Mouse (Mus musculus): Measurements from ENCODE around the gene Gm10945. TPM values are rescaled to one million over a fixed set of nuclear protein-coding genes. Genes with fewer than 3 reads are reported as not detected.

Gene Gm10945
- not detected in 2 replicates for polyA plus RNA-seq (2012; rRNA removed)

DNA sequence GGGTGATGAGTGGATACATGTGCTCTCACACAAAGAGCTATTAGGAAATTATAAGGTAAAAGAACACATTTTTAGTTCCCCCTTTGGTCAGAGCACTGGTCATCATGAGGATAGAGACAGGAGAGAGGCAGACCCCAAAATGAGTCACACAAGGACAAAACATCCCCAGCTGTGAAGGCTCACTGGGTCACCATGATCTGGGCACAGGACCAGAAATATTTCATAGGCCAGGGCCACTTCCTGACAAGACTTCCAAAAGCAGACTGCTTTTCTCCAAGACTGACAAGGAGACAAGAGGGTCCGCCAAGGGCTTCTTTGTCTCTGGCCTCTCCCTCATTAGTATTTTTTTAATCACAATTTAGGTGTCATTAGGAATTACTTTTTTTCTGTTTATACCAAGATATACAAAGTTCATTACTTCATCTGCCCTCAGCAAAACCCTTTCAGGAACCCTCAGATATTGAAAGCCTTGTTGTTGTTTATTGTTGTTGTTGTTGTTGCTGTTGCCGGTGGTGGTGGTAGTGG lies at the start of gene Gm10945:
TSS of gene Gm10945 (minus strand) at position 475 of the 525 bp plus-strand sequence.
- Histone ChIP-seq H3K36me3 (ENCODE audit: control insufficient read depth, insufficient read depth, low read length) (no peaks in the 10 kb centered on the region), H3K4me3 (ENCODE audit: control insufficient read depth, low read depth, low read length) (no peak within 1 kb of the TSS), H3K27me3 (ENCODE audit: control insufficient read depth, insufficient read depth, low read length) (no peaks in the 10 kb centered on the region), H3K4me1 (ENCODE audit: control insufficient read depth, insufficient read depth, low read length) (no peaks in the 10 kb centered on the region), H3K27ac (ENCODE audit: control insufficient read depth, insufficient read depth, low read depth, low read length) (no peak within 1 kb of the TSS)
- TF ChIP-seq POLR2A (IDR thresholded peaks at IDR 0.05; ENCODE audit: control insufficient read depth, low read depth, low read length) (no peak), CTCF (IDR thresholded peaks at IDR 0.05; ENCODE audit: control insufficient read depth, insufficient read depth, insufficient replicate concordance, low read depth, low read length) (no peak)

DNA sequence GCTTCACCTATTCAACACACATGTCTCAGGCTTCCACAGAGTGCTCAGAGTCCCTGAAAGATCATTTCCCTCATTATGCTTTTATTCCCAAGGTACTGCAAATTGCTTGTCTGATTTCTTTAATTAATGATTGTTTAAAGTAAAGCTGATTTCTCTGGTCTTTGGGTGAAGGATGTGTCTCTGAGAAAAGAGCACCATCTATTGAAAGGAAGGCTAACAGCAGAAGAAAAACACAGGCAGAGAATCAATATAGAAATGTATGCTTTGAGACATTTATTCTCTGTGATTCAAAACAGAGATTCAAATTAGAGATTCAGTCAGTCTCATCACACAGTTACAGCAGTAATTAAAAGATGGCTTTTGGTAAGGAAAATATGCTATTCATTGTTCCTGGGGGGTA lies 28.7 kb upstream of the Gm10945 start:
- TF ChIP-seq POLR2A (IDR thresholded peaks at IDR 0.05; ENCODE audit: control insufficient read depth, low read depth, low read length), result no peak
- no peak for TF ChIP-seq CTCF (IDR thresholded peaks at IDR 0.05; ENCODE audit: control insufficient read depth, insufficient read depth, insufficient replicate concordance, low read depth, low read length)
- Histone ChIP-seq H3K36me3 (ENCODE audit: control insufficient read depth, insufficient read depth, low read length) (no peaks in the 10 kb centered on the region), H3K27ac (ENCODE audit: control insufficient read depth, insufficient read depth, low read depth, low read length) (no peak overlapping the region), H3K4me1 (ENCODE audit: control insufficient read depth, insufficient read depth, low read length) (peaks cover 3% of the 10 kb centered on the region; the same call in 1 of the 2 replicates), H3K27me3 (ENCODE audit: control insufficient read depth, insufficient read depth, low read length) (no peaks in the 10 kb centered on the region), H3K4me3 (ENCODE audit: control insufficient read depth, low read depth, low read length) (no peak overlapping the region)

DNA sequence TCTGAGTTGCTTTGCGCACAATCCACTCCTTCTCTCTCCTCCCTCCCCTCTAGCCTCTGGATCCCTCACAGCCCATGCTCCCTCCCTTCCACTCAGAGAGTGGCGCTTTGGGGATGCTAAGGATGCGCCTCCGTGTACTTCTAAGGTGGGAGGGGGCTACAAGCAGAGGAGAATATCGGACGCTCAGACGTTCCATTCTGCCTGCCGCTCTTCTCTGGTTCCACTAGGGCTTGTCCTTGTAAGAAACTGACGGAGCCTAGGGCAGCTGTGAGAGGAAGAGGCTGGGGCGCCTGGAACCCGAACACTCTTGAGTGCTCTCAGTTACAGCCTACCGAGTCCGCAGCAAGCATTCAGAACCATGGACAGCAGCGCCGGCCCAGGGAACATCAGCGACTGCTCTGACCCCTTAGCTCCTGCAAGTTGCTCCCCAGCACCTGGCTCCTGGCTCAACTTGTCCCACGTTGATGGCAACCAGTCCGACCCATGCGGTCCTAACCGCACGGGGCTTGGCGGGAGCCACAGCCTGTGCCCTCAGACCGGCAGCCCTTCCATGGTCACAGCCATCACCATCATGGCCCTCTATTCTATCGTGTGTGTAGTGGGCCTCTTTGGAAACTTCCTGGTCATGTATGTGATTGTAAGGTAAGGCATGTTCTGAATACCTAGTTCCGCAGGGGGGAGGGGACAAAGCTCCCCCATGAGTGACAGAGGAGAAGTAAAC lies 27.1 kb upstream of the Gm10945 start:
- TF ChIP-seq CTCF (IDR thresholded peaks at IDR 0.05; ENCODE audit: control insufficient read depth, insufficient read depth, insufficient replicate concordance, low read depth, low read length), result no peak
- TF ChIP-seq POLR2A (IDR thresholded peaks at IDR 0.05; ENCODE audit: control insufficient read depth, low read depth, low read length), result no peak
- Histone ChIP-seq H3K27ac (ENCODE audit: control insufficient read depth, insufficient read depth, low read depth, low read length) (no peak overlapping the region), H3K36me3 (ENCODE audit: control insufficient read depth, insufficient read depth, low read length) (no peaks in the 10 kb centered on the region), H3K27me3 (ENCODE audit: control insufficient read depth, insufficient read depth, low read length) (no peaks in the 10 kb centered on the region), H3K4me3 (ENCODE audit: control insufficient read depth, low read depth, low read length) (no peak overlapping the region), H3K4me1 (ENCODE audit: control insufficient read depth, insufficient read depth, low read length) (peaks cover 3% of the 10 kb centered on the region; the same call in 1 of the 2 replicates)

DNA sequence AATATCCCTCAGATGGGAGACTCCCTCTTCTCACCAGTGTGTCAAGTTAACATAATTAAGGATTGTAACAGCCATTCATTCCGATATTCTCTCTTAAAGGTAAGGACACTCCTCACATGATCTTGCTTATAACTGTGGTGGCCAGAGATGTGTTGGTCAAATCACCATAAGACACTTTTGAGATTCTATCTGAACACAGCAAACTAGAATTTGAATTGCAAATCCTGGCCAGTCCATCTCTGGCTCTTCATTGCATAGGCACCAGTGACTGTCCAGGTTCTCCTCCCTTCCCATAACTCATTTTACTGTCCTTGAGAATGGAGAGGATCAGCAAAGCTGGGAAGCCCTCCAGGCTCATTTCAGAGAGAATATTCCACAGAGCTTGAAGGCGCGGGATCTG lies 3.4 kb downstream of the Gm10945 start, which contains the start of gene Oprm1:
TSS of gene Oprm1 (plus strand) at position 301 of the 400 bp plus-strand sequence.
- TF ChIP-seq CTCF (IDR thresholded peaks at IDR 0.05; ENCODE audit: control insufficient read depth, insufficient read depth, insufficient replicate concordance, low read depth, low read length) (no peak), POLR2A (IDR thresholded peaks at IDR 0.05; ENCODE audit: control insufficient read depth, low read depth, low read length) (no peak)
- H3K27me3 ChIP-seq (ENCODE audit: control insufficient read depth, insufficient read depth, low read length), result no peaks in the 10 kb centered on the region
- no peak within 1 kb of the TSS for H3K27ac ChIP-seq (ENCODE audit: control insufficient read depth, insufficient read depth, low read depth, low read length)
- H3K4me3 ChIP-seq (ENCODE audit: control insufficient read depth, low read depth, low read length), result no peak within 1 kb of the TSS
- no peaks in the 10 kb centered on the region for H3K4me1 ChIP-seq (ENCODE audit: control insufficient read depth, insufficient read depth, low read length)
- H3K36me3 ChIP-seq (ENCODE audit: control insufficient read depth, insufficient read depth, low read length), result no peaks in the 10 kb centered on the region

DNA sequence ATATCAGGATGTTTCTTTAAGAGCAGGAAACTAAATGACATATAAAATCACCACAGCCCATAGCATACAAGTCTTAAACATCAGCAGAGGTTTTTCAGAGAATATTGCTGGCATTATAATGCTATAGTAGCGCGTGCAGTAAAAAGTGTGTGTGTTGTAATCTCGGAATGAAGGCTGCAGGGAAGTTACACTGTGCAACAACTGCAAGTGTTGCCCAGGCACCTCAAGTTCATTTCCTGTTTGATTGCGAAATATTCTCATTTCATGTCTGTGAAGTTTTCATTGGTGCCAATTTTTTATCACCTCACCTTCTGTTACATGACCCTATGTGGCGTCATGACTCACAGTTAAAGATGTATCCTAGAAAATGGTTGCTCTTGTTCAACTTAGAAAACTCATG lies 8.2 kb downstream of the Gm10945 start:
- TF ChIP-seq CTCF (IDR thresholded peaks at IDR 0.05; ENCODE audit: control insufficient read depth, insufficient read depth, insufficient replicate concordance, low read depth, low read length) (no peak), POLR2A (IDR thresholded peaks at IDR 0.05; ENCODE audit: control insufficient read depth, low read depth, low read length) (no peak)
- Histone ChIP-seq H3K27ac (ENCODE audit: control insufficient read depth, insufficient read depth, low read depth, low read length) (no peak overlapping the region), H3K4me1 (ENCODE audit: control insufficient read depth, insufficient read depth, low read length) (no peaks in the 10 kb centered on the region), H3K4me3 (ENCODE audit: control insufficient read depth, low read depth, low read length) (no peak overlapping the region), H3K27me3 (ENCODE audit: control insufficient read depth, insufficient read depth, low read length) (no peaks in the 10 kb centered on the region), H3K36me3 (ENCODE audit: control insufficient read depth, insufficient read depth, low read length) (no peaks in the 10 kb centered on the region)

DNA sequence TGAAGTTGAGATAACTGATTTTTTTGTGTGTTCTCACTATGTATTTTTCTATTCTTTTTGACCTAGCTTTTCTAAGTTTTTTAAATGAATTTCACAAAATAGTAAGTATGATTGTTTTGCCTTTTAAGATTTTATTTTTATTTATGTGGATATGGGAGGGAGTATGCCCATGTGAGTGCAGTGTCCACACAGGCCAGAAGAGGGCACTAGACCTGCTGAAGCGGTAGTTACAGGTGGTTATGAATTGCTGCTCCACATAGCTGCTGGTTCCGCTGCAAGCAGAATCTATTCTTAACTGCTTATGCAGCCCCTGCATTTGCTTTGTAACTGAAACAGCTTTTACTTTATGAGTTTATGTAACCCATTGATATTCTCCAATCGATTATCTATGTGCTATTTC lies 33.1 kb downstream of the Gm10945 start:
- Histone ChIP-seq H3K27ac (ENCODE audit: control insufficient read depth, insufficient read depth, low read depth, low read length) (no peak overlapping the region), H3K4me1 (ENCODE audit: control insufficient read depth, insufficient read depth, low read length) (no peaks in the 10 kb centered on the region), H3K27me3 (ENCODE audit: control insufficient read depth, insufficient read depth, low read length) (no peaks in the 10 kb centered on the region), H3K4me3 (ENCODE audit: control insufficient read depth, low read depth, low read length) (no peak overlapping the region), H3K36me3 (ENCODE audit: control insufficient read depth, insufficient read depth, low read length) (no peaks in the 10 kb centered on the region)
- TF ChIP-seq POLR2A (IDR thresholded peaks at IDR 0.05; ENCODE audit: control insufficient read depth, low read depth, low read length) (no peak), CTCF (IDR thresholded peaks at IDR 0.05; ENCODE audit: control insufficient read depth, insufficient read depth, insufficient replicate concordance, low read depth, low read length) (peak; percentile 66; the same call in 1 of the 2 replicates)

- H3K36me3 ChIP-seq (ENCODE audit: control insufficient read depth, insufficient read depth, low read length), result no peaks in the 10 kb centered on the region
- no peak overlapping the region for H3K27ac ChIP-seq (ENCODE audit: control insufficient read depth, insufficient read depth, low read depth, low read length)
- H3K4me3 ChIP-seq (ENCODE audit: control insufficient read depth, low read depth, low read length), result no peak overlapping the region
- H3K4me1 ChIP-seq (ENCODE audit: control insufficient read depth, insufficient read depth, low read length), result no peaks in the 10 kb centered on the region
- H3K27me3 ChIP-seq (ENCODE audit: control insufficient read depth, insufficient read depth, low read length), result no peaks in the 10 kb centered on the region
- TF ChIP-seq CTCF (IDR thresholded peaks at IDR 0.05; ENCODE audit: control insufficient read depth, insufficient read depth, insufficient replicate concordance, low read depth, low read length) (no peak), POLR2A (IDR thresholded peaks at IDR 0.05; ENCODE audit: control insufficient read depth, low read depth, low read length) (no peak)
These were observed 37.8 kb downstream of the Gm10945 start for GRCm38 (mm10) chr10:6723765-6724164.

Data from testis, adult 2 months (tissue).